Mouse (Mus musculus) CD4-positive naive resting alpha-beta T cell, adult 76 days (primary cell): Measurements from ENCODE around the gene Kcns1. TPM values are rescaled to one million over a fixed set of nuclear protein-coding genes. Genes with fewer than 3 reads are reported as not detected.

ENCODE experiments used
- total RNA-seq: library from RNA; stranded (reverse); gene quantifications from one replicate; pipeline ENCODE4 v1.2.4, GENCODE M21; 2023

The Kcns1 gene
- total RNA-seq = not detected

GRCm38 (mm10) chr2:164170902-164171301, at the start of gene Kcns1:
Gene Kcns1 (minus strand): TSS chr2:164171113.

GRCm38 (mm10) chr2:164199626-164200327, 28.9 kb upstream of the Kcns1 start, which contains the start of gene Wfdc15a:
Gene Wfdc15a (minus strand): TSS chr2:164200130.

GRCm38 (mm10) chr2:164190576-164190975, 19.7 kb upstream of the Kcns1 start, which contains the start of gene Wfdc12:
Gene Wfdc12 (minus strand): TSS chr2:164190608.

GRCm38 (mm10) chr2:164182692-164183255, 11.9 kb upstream of the Kcns1 start, which contains the start of gene Wfdc5:
Gene Wfdc5 (minus strand): TSS chr2:164182742.

Other genes with a start within 250 kb of the Kcns1 start
- 109 TPM for gene Ywhab, start 176.2 kb downstream of the Kcns1 start, total RNA-seq
- 5.8 TPM for gene Pabpc1l, start 145.7 kb downstream of the Kcns1 start, total RNA-seq
- gene Stk4, start 100.8 kb downstream of the Kcns1 start, total RNA-seq = 355 TPM
- gene Tomm34, start 99.9 kb downstream of the Kcns1 start, total RNA-seq = 68.3 TPM
- not detected for gene Wfdc5, start 11.6 kb upstream of the Kcns1 start, total RNA-seq
- gene Wfdc12, start 19.5 kb upstream of the Kcns1 start, total RNA-seq = not detected
- gene Wfdc15a, start 29.0 kb upstream of the Kcns1 start, total RNA-seq = not detected
- gene Wfdc15b, start 50.5 kb upstream of the Kcns1 start, total RNA-seq = not detected
- not detected for gene Svs2, start 67.4 kb upstream of the Kcns1 start, total RNA-seq
- not detected for gene Svs3b, start 85.5 kb upstream of the Kcns1 start, total RNA-seq
- not detected for gene Svs4, start 107.3 kb upstream of the Kcns1 start, total RNA-seq
- not detected for gene Svs3a, start 118.2 kb upstream of the Kcns1 start, total RNA-seq
- gene Svs6, start 145.6 kb upstream of the Kcns1 start, total RNA-seq = not detected
- gene Svs5, start 161.6 kb upstream of the Kcns1 start, total RNA-seq = not detected
- 7.1 TPM for gene Slpi, start 218.0 kb upstream of the Kcns1 start, total RNA-seq
- not detected for gene Rbpjl, start 232.0 kb upstream of the Kcns1 start, total RNA-seq
- not detected for gene Matn4, start 234.0 kb upstream of the Kcns1 start, total RNA-seq